Mouse (Mus musculus) B cell, adult 2 months (primary cell): ENCODE results near the gene Mroh2a.

ENCODE experiments used
- DNase-seq, 2 experiments: peaks; one replicate each; pipeline ENCODE4 v3.0.0; 2022

Mroh2a gene

GRCm38 (mm10) chr1:88226670-88227379, at the start of gene Mroh2a:
Mroh2a (plus strand) TSS chr1:88226986.
- DNase-seq: no peak

GRCm38 (mm10) chr1:88179657-88180056, 47.1 kb upstream of the Mroh2a start:
- no peak for DNase-seq

GRCm38 (mm10) chr1:88186325-88186935, 40.4 kb upstream of the Mroh2a start:
- DNase-seq: no peak

- no peak for DNase-seq
Measured at GRCm38 (mm10) chr1:88192136-88192535, 34.6 kb upstream of the Mroh2a start.

- DNase-seq: no peak
Measured at GRCm38 (mm10) chr1:88195687-88196086, 31.1 kb upstream of the Mroh2a start.

- no peak for DNase-seq
Measured at GRCm38 (mm10) chr1:88197443-88197842, 29.3 kb upstream of the Mroh2a start.

GRCm38 (mm10) chr1:88199996-88200395, 26.8 kb upstream of the Mroh2a start:
- DNase-seq: no peak

- no peak for DNase-seq
Measured at GRCm38 (mm10) chr1:88200456-88200855, 26.3 kb upstream of the Mroh2a start, which contains the start of gene Ugt1a2. Ugt1a2 (plus strand) TSS chr1:88200601.

GRCm38 (mm10) chr1:88205294-88205922, 21.4 kb upstream of the Mroh2a start, which contains the start of gene Dnajb3:
Dnajb3 (minus strand) TSS chr1:88205782.
- DNase-seq: peak; percentile 64 to 66

GRCm38 (mm10) chr1:88206843-88207479, 19.8 kb upstream of the Mroh2a start:
- no peak for DNase-seq

- DNase-seq: no peak
Measured at GRCm38 (mm10) chr1:88211812-88212211, 15.0 kb upstream of the Mroh2a start, which contains the start of gene Ugt1a1. Ugt1a1 (plus strand) TSS chr1:88211959.

GRCm38 (mm10) chr1:88212341-88213045, 14.3 kb upstream of the Mroh2a start:
- no peak for DNase-seq

GRCm38 (mm10) chr1:88213061-88213460, 13.7 kb upstream of the Mroh2a start:
- no peak for DNase-seq

GRCm38 (mm10) chr1:88213766-88214461, 12.9 kb upstream of the Mroh2a start:
- DNase-seq: no peak

GRCm38 (mm10) chr1:88214462-88214952, 12.3 kb upstream of the Mroh2a start:
- no peak for DNase-seq

- no peak for DNase-seq
Measured at GRCm38 (mm10) chr1:88215466-88216380, 11.1 kb upstream of the Mroh2a start.

GRCm38 (mm10) chr1:88216551-88216950, 10.2 kb upstream of the Mroh2a start:
- no peak for DNase-seq

- DNase-seq: peak in 1 of 2 experiments; percentile 14
Measured at GRCm38 (mm10) chr1:88217144-88217543, 9.6 kb upstream of the Mroh2a start.

- DNase-seq: no peak
Measured at GRCm38 (mm10) chr1:88217576-88217975, 9.2 kb upstream of the Mroh2a start.

- DNase-seq: no peak
Measured at GRCm38 (mm10) chr1:88218051-88218450, 8.7 kb upstream of the Mroh2a start.

GRCm38 (mm10) chr1:88218591-88218990, 8.2 kb upstream of the Mroh2a start:
- no peak for DNase-seq
